Mouse (Mus musculus) C2C12 (cell line): ENCODE data around the gene Mat1a. TPM values are rescaled to one million over a fixed set of nuclear protein-coding genes. Genes with fewer than 3 reads are reported as not detected.

ENCODE experiments used
- H3K27me3 ChIP-seq: one replicate; pipeline ENCODE4 v1.6.1; 2011; ENCODE audit not compliant: control insufficient read depth, insufficient read depth, insufficient read length
- H3K36me3 ChIP-seq: one replicate; pipeline ENCODE4 v1.6.1; 2011; ENCODE audit not compliant: control insufficient read depth, insufficient read depth
- H3K4me3 ChIP-seq: one replicate; pipeline ENCODE4 v1.5.1; 2011; ENCODE audit warnings: mild to moderate bottlenecking, control low read depth; ENCODE audit not compliant: poor library complexity, insufficient read depth, severe bottlenecking
- H3K79me2 ChIP-seq: one replicate; pipeline ENCODE4 v1.6.1; 2011; ENCODE audit not compliant: control insufficient read depth, insufficient read depth
- H3K79me3 ChIP-seq: one replicate; pipeline ENCODE4 v1.6.1; 2011; ENCODE audit warnings: low read depth, control low read depth
- H3ac ChIP-seq: one replicate; pipeline ENCODE3; 2011; ENCODE audit warnings: low read depth; ENCODE audit not compliant: control insufficient read depth, insufficient read length
- CEBPB ChIP-seq: IDR thresholded peaks from one replicate; pipeline ENCODE4 v1.6.1; 2011; ENCODE audit warnings: low read depth, mild to moderate bottlenecking, control low read depth, moderate library complexity
- CTCF ChIP-seq: IDR thresholded peaks from one replicate; pipeline ENCODE4 v1.5.1; 2011; ENCODE audit not compliant: control insufficient read depth, insufficient read depth, insufficient read length
- FOSL1 ChIP-seq: IDR thresholded peaks from one replicate; pipeline ENCODE4 v1.8.0; 2011; ENCODE audit warnings: mild to moderate bottlenecking, low read length; ENCODE audit not compliant: poor library complexity, insufficient read depth, severe bottlenecking
- MAX ChIP-seq: IDR thresholded peaks from one replicate; pipeline ENCODE4 v1.6.1; 2011; ENCODE audit warnings: mild to moderate bottlenecking, control low read depth
- MYOD1 ChIP-seq: IDR thresholded peaks from one replicate; pipeline ENCODE4 v1.6.1; 2011; ENCODE audit warnings: low read depth; ENCODE audit not compliant: control insufficient read depth, insufficient read length
- MYOG ChIP-seq: IDR thresholded peaks from one replicate; pipeline ENCODE4 v1.6.1; 2011; ENCODE audit not compliant: control insufficient read depth, insufficient read length; ENCODE audit errors: extremely low read depth
- USF1 ChIP-seq: IDR thresholded peaks from one replicate; pipeline ENCODE4 v1.6.1; 2011; ENCODE audit warnings: low read depth, mild to moderate bottlenecking, control low read depth, moderate library complexity
- polyA plus RNA-seq: library from polyadenylated mRNA; unstranded; fragments of >200 nt; fragmentation: generic; extraction: Trizol; gene quantifications from one replicate; pipeline ENCODE4 v1.2.1, GENCODE M21; 2012; ENCODE audit warnings: missing spikeins

Gene Mat1a
- polyA plus RNA-seq, 1 experiment, result not detected

- Histone ChIP-seq H3K36me3 (no peaks in the 10 kb centered on the region), H3ac (no peak overlapping the region), H3K27me3 (no peaks in the 10 kb centered on the region), H3K4me3 (no peak overlapping the region), H3K79me3 (no peaks in the 10 kb centered on the region), H3K79me2 (no peaks in the 10 kb centered on the region)
- TF ChIP-seq CTCF (no peak), USF1 (no peak), CEBPB (no peak), FOSL1 (no peak), MYOG (no peak), MAX (no peak), MYOD1 (no peak)
Measured at GRCm38 (mm10) chr14:41146922-41147321, 42.1 kb downstream of the Mat1a start.

GRCm38 (mm10) chr14:41147356-41147755 is 42.5 kb downstream of the Mat1a start:
- Histone ChIP-seq H3K79me2 (no peaks in the 10 kb centered on the region), H3ac (no peak overlapping the region), H3K36me3 (no peaks in the 10 kb centered on the region), H3K79me3 (no peaks in the 10 kb centered on the region), H3K4me3 (no peak overlapping the region), H3K27me3 (no peaks in the 10 kb centered on the region)
- no peak for TF ChIP-seq FOSL1
- no peak for TF ChIP-seq USF1
- no peak for TF ChIP-seq CTCF
- TF ChIP-seq MYOD1, result no peak
- TF ChIP-seq MAX, result no peak
- no peak for TF ChIP-seq MYOG
- TF ChIP-seq CEBPB, result no peak

GRCm38 (mm10) chr14:41151220-41151898 is 46.5 kb downstream of the Mat1a start, which contains the start of gene Mbl1:
Gene Mbl1, plus strand, starts transcription at chr14:41151458.
- H3K79me2 ChIP-seq, result no peaks in the 10 kb centered on the region
- H3K79me3 ChIP-seq, result no peaks in the 10 kb centered on the region
- no peak for TF ChIP-seq MYOD1
- TF ChIP-seq USF1, result no peak
- H3K27me3 ChIP-seq, result no peaks in the 10 kb centered on the region
- H3ac ChIP-seq, result no peak within 1 kb of the TSS
- no peaks in the 10 kb centered on the region for H3K36me3 ChIP-seq
- H3K4me3 ChIP-seq, result no peak within 1 kb of the TSS

GRCm38 (mm10) chr14:41160076-41160475 is 55.2 kb downstream of the Mat1a start:
- Histone ChIP-seq H3K79me3 (no peaks in the 10 kb centered on the region), H3K36me3 (no peaks in the 10 kb centered on the region), H3K79me2 (no peaks in the 10 kb centered on the region), H3K27me3 (no peaks in the 10 kb centered on the region), H3K4me3 (no peak overlapping the region), H3ac (no peak overlapping the region)
- TF ChIP-seq MYOG (no peak), MAX (no peak), USF1 (no peak), CEBPB (no peak), CTCF (no peak), MYOD1 (no peak), FOSL1 (no peak)

- TF ChIP-seq MYOG (no peak), CEBPB (no peak), USF1 (no peak), FOSL1 (no peak), CTCF (no peak), MAX (no peak), MYOD1 (no peak)
- Histone ChIP-seq H3K79me2 (no peaks in the 10 kb centered on the region), H3K4me3 (no peak overlapping the region), H3K36me3 (no peaks in the 10 kb centered on the region), H3ac (no peak overlapping the region), H3K27me3 (no peaks in the 10 kb centered on the region), H3K79me3 (no peaks in the 10 kb centered on the region)
Measured at GRCm38 (mm10) chr14:41160743-41161142, 55.9 kb downstream of the Mat1a start.

- no peak overlapping the region for H3ac ChIP-seq
- H3K27me3 ChIP-seq, result no peaks in the 10 kb centered on the region
- no peaks in the 10 kb centered on the region for H3K79me3 ChIP-seq
- TF ChIP-seq MYOG (no peak), MAX (no peak), MYOD1 (no peak), CTCF (no peak), CEBPB (no peak), FOSL1 (no peak), USF1 (no peak)
- no peaks in the 10 kb centered on the region for H3K36me3 ChIP-seq
- no peaks in the 10 kb centered on the region for H3K79me2 ChIP-seq
- no peak overlapping the region for H3K4me3 ChIP-seq
Measured at GRCm38 (mm10) chr14:41162663-41163062, 57.8 kb downstream of the Mat1a start.
